Mouse (Mus musculus) left cerebral cortex, adult 18-20 months (tissue): ENCODE measurements at regions not wholly inside any gene's neighbourhood (a gene's known extent, or its start where the extent isn't known, plus 50 kb on each side); places are given as distances from the start of the nearest gene placed in this dataset.
A peak's percentile ranks its signal among the peaks of the same experiment; 100 is the strongest.

Source experiments
- DNase-seq, 2 experiments: peaks; one replicate each; pipeline ENCODE4 v3.0.0; 2021 to 2022; ENCODE audit warnings: low spot score in 2 of 2, mixed read lengths in 1 of 2

GRCm38 (mm10) chr16:92982934-92983333 is 157.0 kb upstream of the Runx1 start:
- DNase-seq, result no peak

- DNase-seq, result no peak
Observed at GRCm38 (mm10) chr16:92979620-92980330, 153.8 kb upstream of the Runx1 start.

- DNase-seq, result no peak
Observed at GRCm38 (mm10) chr16:92976097-92976496, 150.1 kb upstream of the Runx1 start.

GRCm38 (mm10) chr16:92975090-92975489 is 149.1 kb upstream of the Runx1 start:
- no peak for DNase-seq

GRCm38 (mm10) chr16:92972681-92973080 is 146.7 kb upstream of the Runx1 start:
- DNase-seq, result no peak

GRCm38 (mm10) chr16:92971956-92972355 is 146.0 kb upstream of the Runx1 start:
- DNase-seq, result no peak

GRCm38 (mm10) chr16:92970587-92970986 is 144.6 kb upstream of the Runx1 start:
- no peak for DNase-seq

- no peak for DNase-seq
Observed at GRCm38 (mm10) chr16:92969036-92969435, 143.1 kb upstream of the Runx1 start.

- DNase-seq, result no peak
Observed at GRCm38 (mm10) chr16:92966069-92966866, 140.3 kb upstream of the Runx1 start.

GRCm38 (mm10) chr16:92965651-92966050 is 139.7 kb upstream of the Runx1 start:
- no peak for DNase-seq

GRCm38 (mm10) chr16:92963582-92963981 is 137.6 kb upstream of the Runx1 start:
- no peak for DNase-seq

GRCm38 (mm10) chr16:92961361-92961760 is 135.4 kb upstream of the Runx1 start:
- DNase-seq, result no peak

- no peak for DNase-seq
Observed at GRCm38 (mm10) chr16:92960740-92961139, 134.8 kb upstream of the Runx1 start.

GRCm38 (mm10) chr16:92958967-92959366 is 133.0 kb upstream of the Runx1 start:
- no peak for DNase-seq

GRCm38 (mm10) chr16:92958146-92958545 is 132.2 kb upstream of the Runx1 start:
- DNase-seq, result no peak

GRCm38 (mm10) chr16:92955508-92955907 is 129.6 kb upstream of the Runx1 start:
- DNase-seq, result no peak

- no peak for DNase-seq
Observed at GRCm38 (mm10) chr16:92955087-92955486, 129.1 kb upstream of the Runx1 start.

- DNase-seq, result no peak
Observed at GRCm38 (mm10) chr16:92953936-92954654, 128.1 kb upstream of the Runx1 start.

- peak; percentile 22 to 41 for DNase-seq
Observed at GRCm38 (mm10) chr16:92952336-92953097, 126.6 kb upstream of the Runx1 start.

GRCm38 (mm10) chr16:92951516-92951915 is 125.6 kb upstream of the Runx1 start:
- DNase-seq, result no peak

GRCm38 (mm10) chr16:92948494-92948893 is 122.5 kb upstream of the Runx1 start:
- no peak for DNase-seq
